Mouse (Mus musculus) erythroid progenitor cell, adult 5-6 weeks (primary cell): ENCODE results near the gene Mill2. TPM values are rescaled to one million over a fixed set of nuclear protein-coding genes. Genes with fewer than 3 reads are reported as not detected.

ENCODE experiments used
- ATAC-seq: replicated peaks from 2 replicates; pipeline ENCODE4 v1.8.0; 2016; ENCODE audit warnings: moderate number of reproducible peaks, mild to moderate bottlenecking, moderate TSS enrichment, inconsistent platforms; ENCODE audit not compliant: poor library complexity, low FRiP score, severe bottlenecking
- total RNA-seq, 2 experiments: library from RNA; stranded (forward) in 1 of 2; stranded (reverse) in 1 of 2; fragments of 150-400 nt in 1 of 2; fragments of 186-747, 209-891 nt in 1 of 2; gene quantifications; 2 replicates each; pipeline versions ENCODE4 v1.2.3 to v1.2.4; 2015 to 2017; ENCODE audit warnings: low replicate concordance in 2 of 2

Gene Mill2
- total RNA-seq, 2 experiments from 2014 or later: 2.9 TPM; not detected in 1

GRCm38 (mm10) chr7:18872816-18873215 is 33.0 kb downstream of the Mill2 start:
- ATAC-seq: no peak

GRCm38 (mm10) chr7:18873253-18873652 is 33.5 kb downstream of the Mill2 start:
- peak; percentile 63; the same call in 1 of the 2 replicates for ATAC-seq

DNA sequence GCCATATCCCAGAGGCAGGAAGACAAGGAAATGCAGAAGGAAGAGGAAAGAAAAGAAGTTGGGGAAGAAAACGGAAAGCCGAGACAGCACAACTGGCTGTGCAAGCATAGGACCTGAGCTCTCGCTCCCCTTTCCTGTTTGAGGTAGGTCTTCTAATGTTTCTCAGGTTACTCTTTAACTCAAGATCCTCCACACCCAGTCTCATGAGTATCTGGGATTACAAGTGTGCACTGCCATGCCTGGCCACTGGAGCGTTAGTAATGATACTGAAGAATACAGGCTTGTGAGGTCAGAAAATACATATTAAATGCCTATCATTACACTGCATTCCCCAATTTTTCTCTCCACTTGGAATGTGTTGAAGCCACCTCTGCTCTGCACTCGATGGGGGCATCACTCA is 35.6 kb downstream of the Mill2 start:
- no peak for ATAC-seq

- no peak for ATAC-seq
Measured at GRCm38 (mm10) chr7:18878691-18879090, 38.9 kb downstream of the Mill2 start.

DNA sequence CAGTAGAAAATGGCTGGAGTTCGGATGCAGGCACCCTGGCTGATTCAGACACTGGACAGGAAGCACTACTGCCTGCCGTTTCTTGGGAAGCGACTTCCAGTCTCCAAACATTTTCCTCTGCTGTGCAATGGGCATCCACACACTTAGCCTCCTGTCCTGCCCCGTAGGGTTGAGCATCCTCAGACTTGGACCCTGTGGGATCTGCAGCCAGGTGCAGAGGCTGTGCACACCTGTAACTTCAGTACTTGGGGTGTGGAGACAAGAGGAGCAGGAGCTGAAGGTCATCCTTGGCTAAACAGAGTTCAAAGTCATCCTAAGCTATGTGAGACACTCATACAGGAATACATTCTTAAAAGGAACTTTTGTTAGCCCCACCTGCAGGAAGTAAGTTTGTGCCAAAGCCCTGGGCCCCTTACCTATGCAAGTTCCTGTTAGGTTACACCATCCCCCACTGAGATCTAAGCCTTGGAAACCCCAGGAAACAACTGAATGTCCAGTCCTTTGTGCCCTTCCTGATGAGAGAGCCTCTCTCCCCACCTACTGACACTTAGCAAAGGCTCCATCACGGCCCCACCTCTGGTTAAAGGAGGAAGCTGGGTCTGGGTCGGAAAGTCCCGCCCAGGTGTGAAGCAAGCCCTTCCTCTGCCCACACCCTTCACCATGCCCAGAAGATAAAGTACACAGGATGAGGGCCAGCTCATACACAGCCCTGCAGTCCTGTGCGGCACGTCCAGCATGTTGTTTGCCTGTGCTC is 44.4 kb downstream of the Mill2 start:
- no peak for ATAC-seq

DNA sequence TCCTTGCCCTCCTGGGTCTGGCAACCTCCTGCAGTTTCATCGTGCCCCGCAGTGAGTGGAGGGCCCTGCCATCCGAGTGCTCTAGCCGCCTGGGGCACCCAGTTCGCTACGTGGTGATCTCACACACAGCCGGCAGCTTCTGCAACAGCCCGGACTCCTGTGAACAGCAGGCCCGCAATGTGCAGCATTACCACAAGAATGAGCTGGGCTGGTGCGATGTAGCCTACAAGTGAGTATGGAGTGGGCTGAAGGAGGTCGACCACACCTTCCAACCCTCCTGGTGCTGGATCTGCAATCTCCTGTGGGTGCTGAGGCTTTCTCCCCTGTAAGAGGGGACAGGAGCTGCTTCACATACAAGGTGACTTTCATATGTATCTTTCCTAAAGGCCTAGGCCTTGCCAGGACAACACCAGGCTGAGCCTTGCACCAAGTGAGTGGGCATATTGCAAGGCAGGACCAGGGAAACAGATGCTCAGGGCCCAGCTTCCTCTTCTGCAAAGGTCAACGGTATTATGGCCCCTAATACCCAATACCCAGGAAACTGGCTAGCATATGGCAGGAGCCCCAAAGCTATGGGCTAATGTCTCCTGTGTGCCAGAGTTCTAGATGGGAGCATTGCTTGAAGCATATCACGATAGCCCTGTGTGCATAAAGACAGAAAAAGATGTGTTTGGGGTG is 45.1 kb downstream of the Mill2 start:
- ATAC-seq: no peak

GRCm38 (mm10) chr7:18886963-18887362 is 47.2 kb downstream of the Mill2 start:
- ATAC-seq: no peak

DNA sequence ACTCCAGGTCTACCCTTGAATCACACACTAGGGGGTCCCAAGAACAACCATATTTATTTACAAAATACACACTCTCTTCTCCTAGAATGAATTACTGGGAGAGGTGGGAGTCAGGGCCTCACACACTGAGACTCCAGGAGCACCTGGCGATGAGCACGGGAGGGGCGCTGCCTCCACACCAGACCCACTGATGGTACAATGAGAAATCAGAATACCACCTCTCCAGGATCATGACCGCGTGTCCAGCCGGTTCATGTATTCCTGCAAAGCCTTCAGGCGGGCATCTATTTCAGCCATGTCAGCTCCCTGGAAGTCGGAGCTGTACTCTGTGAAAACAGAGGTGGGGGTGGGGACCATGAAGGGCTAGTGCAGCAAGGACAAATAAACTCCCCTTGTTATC is 51.1 kb downstream of the Mill2 start:
- no peak for ATAC-seq

DNA sequence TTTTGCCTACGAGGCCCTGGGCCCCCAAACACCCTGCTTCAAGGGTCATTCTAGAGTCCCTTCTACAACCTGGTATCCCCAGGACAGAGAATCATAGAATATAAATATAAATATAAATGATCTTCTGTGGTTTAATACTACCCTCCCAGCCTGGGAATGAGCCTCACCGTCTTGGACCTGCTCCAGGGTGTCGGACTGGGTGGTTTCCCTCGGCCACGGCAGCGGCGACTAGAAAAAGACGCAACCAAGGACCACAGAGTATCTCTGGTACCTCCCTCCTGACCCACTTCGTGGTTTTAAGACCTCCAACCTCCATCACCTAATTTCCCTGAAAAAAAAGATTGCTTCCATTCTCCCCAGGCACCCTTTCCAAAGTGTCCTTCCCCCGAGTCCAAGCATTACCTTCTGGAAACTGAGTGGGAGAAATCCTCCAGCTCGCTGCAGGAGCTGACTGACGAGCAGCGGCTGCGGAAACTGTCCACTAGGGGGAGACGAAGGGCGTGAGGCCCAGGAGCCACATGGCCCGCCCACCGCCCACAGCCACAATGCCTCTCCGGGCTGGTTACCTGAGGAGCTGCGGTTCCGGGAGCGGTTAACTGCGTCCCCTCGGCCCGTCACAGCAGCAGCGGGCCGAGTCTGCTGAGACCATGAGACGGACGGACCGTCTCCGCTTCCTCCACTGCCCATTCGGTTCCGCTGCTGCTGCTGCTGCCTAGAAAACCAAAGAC is 52.3 kb downstream of the Mill2 start:
- ATAC-seq: peak; percentile 73

- ATAC-seq: no peak
Measured at GRCm38 (mm10) chr7:18893009-18893408, 53.2 kb downstream of the Mill2 start.

- no peak for ATAC-seq
Measured at GRCm38 (mm10) chr7:18893651-18894430, 54.1 kb downstream of the Mill2 start.

DNA sequence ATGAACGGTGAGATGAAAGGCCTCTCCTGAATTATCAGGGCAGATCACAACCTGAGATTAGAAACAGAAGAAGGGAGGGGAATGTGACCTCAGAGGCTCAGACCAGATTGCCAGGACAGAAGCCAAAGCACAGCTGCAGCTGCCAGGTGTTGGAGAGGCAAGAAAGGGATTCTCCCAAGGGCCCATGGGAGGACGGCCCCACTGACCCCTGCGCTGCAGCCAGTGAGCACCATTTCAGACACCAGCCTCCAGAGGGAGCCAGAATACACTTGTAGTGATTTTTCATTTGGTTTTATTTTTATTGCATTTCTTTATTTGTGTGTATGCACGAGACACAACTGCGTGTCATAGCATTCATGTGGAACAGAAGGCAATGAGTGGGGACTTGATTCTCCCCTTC is 56.8 kb downstream of the Mill2 start:
- ATAC-seq: no peak

DNA sequence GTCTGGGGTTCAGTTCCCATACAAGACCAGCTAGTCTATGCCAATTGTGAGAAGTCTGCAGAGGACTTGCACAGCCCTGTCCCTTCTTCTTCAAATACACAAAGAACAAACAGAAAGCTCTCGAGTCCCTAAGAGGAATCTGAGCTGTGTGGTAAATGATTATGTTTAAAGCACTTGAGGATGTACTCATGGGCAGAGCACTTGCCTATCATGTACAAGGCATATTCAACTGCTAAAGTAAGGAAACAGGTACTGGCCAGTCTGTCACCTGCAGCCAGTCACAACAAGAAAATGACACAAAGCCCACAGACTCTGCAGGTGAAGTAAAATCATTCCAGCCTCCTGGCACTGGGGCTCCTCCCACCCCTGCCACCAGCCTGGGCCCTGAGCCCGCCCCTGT is 60.7 kb downstream of the Mill2 start:
- ATAC-seq: no peak

- ATAC-seq: no peak
Measured at GRCm38 (mm10) chr7:18902486-18902885, 62.7 kb downstream of the Mill2 start.

DNA sequence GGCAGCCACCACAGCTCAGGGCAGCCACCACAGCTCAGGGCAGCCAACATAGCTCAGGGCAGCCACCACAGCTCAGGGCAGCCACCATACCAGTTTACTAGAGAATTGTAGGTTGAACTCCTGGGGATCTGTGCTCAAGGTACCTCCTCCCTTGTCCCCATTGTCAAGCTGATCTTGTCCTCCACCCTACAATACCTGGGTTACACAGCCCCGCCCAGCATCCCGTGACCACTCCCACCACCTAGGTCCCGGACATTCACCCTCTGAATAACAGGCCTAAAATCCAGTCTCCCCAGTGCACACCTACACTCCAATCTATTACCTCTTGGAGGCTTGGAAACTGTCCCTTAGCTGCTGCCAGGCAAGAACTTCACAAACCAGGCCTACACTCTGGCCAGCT is 65.2 kb downstream of the Mill2 start:
- no peak for ATAC-seq

- peak; percentile 53 for ATAC-seq
Measured at GRCm38 (mm10) chr7:18909797-18910196, 70.0 kb downstream of the Mill2 start.

- peak; percentile 95 for ATAC-seq
Measured at GRCm38 (mm10) chr7:18910241-18910831, 70.6 kb downstream of the Mill2 start, which contains the start of gene Ccdc61. TSS of gene Ccdc61 (minus strand) at chr7:18910415.
